Mouse (Mus musculus): ENCODE results near the gene Nfe2l1.
"Not testable (repeated sequence)": the region's sequence is repeated elsewhere in the genome, so short reads cannot be mapped to it uniquely, and the experiment has no call there.

The Nfe2l1 gene

GRCm38 (mm10) chr11:96816979-96817378 is 12.8 kb downstream of the Nfe2l1 start:
- no peak for DNase-seq

DNA sequence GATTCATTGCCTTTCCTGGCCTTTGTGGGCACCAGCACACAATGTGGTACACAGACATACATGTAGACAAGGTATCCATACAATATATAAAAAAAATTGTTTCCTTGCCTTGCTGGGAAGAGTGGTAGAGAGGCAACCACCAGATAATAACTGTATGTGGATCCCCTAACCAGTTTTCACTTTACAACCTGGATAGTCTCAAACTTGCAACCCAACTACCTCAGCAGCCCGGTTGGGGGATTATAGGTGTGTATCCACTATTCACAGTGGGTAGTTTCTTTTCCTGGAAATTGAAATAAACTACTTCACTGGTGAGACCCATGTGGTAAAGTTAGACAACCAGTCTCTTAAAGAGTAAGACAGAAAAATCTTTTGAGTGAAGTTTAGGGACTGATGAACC is 13.3 kb downstream of the Nfe2l1 start:
- no peak for DNase-seq

DNA sequence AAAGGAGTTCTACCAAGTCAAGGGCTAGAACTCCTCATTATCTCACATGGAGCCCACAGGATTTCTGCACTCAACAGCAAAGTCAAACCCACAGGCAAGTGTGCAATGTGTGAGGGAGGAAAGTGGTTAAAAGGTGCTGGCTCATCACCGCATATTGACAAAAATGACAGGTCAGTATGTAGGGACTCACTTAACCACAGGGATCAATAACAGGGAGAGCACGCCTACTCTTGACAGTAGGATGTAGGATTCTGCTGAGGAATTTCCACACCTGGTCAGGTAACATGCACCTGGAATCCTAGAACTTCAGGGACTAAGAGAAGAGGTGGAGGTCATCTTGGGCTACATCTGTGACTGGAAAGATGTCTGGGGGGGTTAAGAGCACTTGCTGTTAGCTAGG is 13.9 kb downstream of the Nfe2l1 start:
- no peak for DNase-seq

- no peak for DNase-seq
Observed at GRCm38 (mm10) chr11:96814443-96814842, 15.3 kb downstream of the Nfe2l1 start.

- DNase-seq: no peak
Observed at GRCm38 (mm10) chr11:96813920-96814319, 15.8 kb downstream of the Nfe2l1 start.

GRCm38 (mm10) chr11:96813455-96813854 is 16.3 kb downstream of the Nfe2l1 start:
- DNase-seq: no peak

- not testable (repeated sequence) for DNase-seq
Observed at GRCm38 (mm10) chr11:96811188-96811587, 18.6 kb downstream of the Nfe2l1 start.

GRCm38 (mm10) chr11:96809562-96810235 is 20.1 kb downstream of the Nfe2l1 start:
- DNase-seq: no peak

DNA sequence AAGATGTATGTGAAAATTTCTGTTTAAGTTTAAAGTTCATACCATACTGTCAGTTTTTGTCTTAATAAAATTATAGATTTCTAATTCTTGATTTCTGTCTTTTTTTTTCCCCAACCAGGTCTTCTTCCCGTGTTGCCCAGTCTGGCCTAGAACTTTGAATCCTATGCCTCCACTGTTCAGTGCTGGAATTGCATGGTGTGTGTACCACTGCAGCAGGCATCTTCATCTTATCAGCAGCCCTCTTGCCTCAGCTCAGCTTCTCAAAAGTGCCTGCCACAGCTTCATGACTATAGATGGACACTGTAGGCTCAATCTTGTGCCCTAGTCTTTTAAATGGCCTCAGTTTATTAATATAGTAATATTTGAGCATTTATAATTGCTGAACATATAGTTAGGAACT is 21.7 kb downstream of the Nfe2l1 start:
- DNase-seq: no peak

- no peak for DNase-seq
Observed at GRCm38 (mm10) chr11:96805606-96806005, 24.2 kb downstream of the Nfe2l1 start.

DNA sequence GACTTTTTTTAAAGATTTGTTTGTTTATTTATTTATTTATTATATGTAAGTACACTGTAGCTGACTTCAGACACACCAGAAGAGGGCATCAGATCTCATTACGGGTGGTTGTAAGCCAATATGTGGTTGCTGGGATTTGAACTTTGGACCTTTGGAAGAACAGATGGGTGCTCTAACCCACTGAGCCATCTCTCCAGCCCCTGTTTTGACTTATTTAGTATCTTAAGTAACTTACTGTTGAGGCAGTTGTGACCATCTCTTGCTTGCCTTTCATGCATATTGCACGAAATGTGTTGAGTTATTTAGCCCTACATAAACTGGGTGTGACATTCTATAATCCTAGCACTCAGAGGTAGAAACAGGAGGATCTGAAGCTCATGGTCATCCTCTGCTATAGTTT is 30.3 kb downstream of the Nfe2l1 start:
- no peak for DNase-seq

DNA sequence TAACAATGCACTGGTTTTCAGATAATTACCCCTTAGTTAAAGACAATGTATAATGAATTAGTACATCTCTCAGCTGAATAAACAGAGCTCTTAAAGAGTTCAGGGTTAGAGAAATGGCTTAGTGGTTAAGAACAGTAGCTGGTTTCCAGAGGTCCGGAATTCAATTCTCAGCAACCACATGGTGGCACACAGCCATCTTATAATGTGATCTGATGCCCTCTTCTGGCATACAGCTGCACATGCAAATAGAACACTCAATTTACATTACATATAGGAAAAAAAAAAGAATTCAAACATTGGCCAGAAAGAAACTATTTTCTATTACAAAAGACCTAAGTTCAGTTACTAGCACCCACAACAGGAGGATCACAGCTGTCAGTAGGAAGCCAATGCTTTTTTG is 33.2 kb downstream of the Nfe2l1 start:
- DNase-seq: no peak

GRCm38 (mm10) chr11:96796081-96796480 is 33.7 kb downstream of the Nfe2l1 start:
- no peak for DNase-seq

DNA sequence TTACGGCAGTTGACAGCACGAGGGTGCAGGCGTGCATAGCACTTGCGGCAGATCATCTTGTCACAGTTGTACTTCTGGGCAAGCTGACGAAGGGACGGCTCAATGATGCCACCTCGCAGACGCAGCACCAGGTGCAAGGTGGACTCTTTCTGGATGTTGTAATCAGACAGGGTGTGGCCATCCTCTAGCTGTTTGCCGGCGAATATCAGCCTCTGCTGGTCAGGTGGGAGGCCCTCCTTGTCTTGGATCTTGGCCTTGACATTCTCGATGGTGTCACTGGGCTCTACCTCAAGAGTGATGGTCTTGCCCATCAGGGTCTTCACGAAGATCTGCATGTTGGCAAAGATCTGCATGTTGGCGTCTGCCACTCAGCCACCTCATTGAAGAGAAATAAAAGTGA is 34.3 kb downstream of the Nfe2l1 start:
- no peak for DNase-seq

- DNase-seq: no peak
Observed at GRCm38 (mm10) chr11:96790681-96791080, 39.1 kb downstream of the Nfe2l1 start.

- DNase-seq: no peak
Observed at GRCm38 (mm10) chr11:96789990-96790389, 39.8 kb downstream of the Nfe2l1 start.

- DNase-seq: peak; percentile 91
Observed at GRCm38 (mm10) chr11:96788871-96789795, 40.6 kb downstream of the Nfe2l1 start, which contains the start of gene Cbx1. Gene Cbx1 (plus strand): TSS chr11:96789127.

DNA sequence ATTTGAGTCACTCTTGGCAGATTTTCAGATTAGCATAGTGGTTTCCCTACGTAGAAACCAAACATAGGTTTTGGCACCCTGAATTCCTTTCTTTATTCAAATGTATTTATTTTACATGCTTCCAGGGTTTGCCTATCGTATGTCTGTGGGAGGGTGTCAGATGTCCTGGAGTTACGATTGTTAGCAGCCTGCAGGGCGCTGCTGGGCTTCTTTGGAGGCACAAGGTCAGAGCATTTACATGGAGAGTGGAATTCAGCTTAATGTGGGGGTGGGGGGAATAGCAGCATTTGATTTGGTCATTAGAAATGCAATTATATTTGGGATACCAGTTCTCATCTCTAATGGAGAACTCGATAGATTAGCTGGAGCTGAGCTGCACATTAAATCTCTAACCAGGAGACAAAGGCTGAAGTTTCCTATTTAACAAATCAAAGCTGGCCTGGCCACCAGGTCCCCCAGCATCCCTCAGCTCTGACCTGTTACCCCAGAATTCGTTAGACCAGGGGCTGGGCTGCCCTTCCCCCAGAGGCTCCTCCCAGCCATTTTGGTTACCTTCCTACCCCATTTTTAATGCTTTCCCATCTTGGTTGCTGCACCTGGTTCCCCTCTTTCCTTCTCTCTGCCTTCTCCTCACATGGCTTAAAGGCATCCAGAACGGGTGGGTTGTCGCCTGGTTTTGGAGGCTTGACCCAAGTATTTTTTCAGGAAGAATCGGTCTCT is 42.9 kb downstream of the Nfe2l1 start:
- no peak for DNase-seq

DNA sequence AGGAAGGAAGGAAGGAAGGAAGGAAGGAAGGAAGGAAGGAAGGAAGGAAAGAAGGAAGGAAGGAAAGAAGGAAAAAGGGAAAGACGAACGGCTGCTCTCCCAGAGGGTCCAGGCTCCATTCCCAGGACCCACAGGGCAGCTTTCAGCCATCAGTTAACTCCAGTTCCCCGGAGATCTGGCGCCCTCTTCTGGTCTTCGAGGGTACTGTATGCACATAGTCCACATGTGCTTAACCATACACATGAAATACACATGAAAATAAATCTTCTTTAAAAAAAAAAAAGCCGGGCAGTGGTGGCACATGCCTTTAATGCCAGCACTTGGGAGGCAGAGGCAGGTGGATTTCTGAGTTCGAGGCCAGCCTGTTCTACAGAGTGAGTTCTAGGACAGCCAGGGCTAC is 44.9 kb downstream of the Nfe2l1 start:
- DNase-seq: peak; percentile 79

DNA sequence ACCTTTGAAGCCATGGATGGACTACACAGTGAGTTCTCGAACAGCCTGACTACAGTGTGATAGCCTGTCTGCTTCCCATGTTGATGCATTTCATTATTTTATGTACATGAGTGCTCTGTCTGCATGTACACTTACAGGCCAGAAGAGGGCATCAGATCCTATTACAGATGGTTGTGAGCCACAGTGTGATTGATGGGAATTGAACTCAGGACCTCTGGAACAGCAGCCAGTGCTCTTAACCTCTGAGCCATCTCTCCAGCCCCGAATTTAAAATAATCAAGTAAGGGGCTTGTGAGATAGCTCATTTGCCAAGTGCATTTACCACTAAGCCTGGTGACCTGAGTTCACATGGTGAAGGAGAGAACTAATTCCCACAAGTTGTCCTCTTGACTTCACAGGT is 48.3 kb downstream of the Nfe2l1 start:
- DNase-seq: no peak

- DNase-seq: no peak
Observed at GRCm38 (mm10) chr11:96780306-96780705, 49.5 kb downstream of the Nfe2l1 start.

DNA sequence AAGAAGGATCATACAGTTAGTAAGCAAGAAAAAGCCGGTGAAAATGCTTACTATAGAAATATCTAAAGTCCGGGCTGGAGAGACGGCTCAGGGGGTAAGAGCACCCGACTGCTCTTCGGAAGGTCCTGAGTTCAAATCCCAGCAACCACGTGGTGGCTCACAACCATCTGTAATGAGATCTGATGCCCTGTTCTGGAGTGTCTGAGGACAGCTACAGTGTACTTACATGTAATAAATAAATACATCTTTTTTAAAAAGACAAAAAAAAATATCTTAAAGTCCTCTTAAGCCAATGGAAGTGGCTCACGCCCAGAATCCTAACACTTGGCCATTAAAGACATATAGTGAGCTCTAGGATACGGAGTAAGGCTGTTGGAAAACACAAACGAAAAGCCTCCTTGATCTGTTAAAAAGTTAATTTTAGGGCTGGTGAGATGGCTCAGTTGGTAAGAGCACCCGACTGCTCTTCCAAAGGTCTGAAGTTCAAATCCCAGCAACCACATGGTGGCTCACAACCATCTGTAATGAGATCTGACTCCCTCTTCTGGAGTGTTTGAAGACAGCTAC is 51.6 kb downstream of the Nfe2l1 start:
- not testable (repeated sequence) for DNase-seq
